Mouse (Mus musculus): Measurements from ENCODE around the gene Trim16.

Gene Trim16

DNA sequence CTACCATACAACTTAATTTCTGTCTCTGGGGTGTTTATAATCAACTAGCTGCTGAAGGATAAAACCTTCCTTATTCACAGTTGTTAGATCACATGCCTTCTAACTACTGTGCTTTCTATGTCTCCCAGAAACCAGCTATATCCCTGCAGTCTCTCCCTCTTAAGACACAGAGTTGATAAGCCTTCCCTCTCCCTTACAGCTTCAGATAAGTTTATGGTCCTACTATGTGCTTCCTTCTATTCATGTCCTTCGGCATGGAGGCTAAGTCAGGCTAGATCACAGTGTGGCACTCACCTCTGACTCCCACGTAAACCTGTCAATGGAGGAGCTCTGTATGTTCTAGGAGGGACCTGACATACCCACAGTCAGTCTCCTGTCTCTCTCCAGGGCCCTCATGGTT, 10.4 kb downstream of the Trim16 start:
- in situ Hi-C loops (cut with MboI) = no loop called here

DNA sequence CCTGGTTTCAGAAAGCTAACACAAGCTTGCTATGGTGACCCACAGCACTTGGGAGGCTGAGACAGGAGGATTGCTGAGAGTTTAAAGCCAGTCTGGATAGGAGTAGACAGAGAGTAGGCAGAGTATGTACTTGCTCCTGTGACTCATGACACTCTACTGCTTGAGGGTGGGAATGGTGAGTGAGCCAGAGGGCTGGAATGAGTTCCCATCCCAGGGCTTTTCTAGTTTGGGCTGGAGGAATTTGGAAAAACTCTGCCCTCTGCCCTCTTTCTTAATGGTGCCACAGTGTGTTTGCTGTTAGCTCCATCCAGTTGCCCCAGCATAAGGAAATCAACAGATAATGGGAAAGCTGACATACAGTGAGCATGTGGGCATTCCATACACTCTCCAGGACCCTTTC, 11.9 kb downstream of the Trim16 start:
- in situ Hi-C loops (cut with MboI) = no loop called here

GRCm38 (mm10) chr11:62844562-62844961, 24.5 kb downstream of the Trim16 start:
- in situ Hi-C loops (cut with MboI) = no loop called here

DNA sequence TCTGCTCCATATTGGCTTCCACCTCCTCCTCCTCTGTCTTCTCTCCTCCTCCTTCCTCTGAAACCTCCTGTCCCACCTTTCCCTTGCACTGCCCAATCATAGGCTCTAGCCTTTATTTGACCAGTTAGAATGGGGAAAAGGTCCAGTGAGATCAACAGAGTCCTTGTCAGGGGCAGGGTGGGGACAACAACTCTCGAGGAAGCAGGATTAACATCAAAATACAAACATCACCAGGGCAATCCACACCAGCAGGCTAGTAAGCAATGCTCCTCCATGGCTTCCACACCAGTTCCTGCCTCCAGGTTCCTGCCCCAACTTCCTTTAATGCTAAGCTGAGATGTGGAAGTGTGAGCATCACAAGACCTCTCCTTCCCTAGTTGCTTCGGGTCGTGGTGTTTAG, 25.7 kb downstream of the Trim16 start:
- in situ Hi-C loops (cut with MboI) = no loop called here

DNA sequence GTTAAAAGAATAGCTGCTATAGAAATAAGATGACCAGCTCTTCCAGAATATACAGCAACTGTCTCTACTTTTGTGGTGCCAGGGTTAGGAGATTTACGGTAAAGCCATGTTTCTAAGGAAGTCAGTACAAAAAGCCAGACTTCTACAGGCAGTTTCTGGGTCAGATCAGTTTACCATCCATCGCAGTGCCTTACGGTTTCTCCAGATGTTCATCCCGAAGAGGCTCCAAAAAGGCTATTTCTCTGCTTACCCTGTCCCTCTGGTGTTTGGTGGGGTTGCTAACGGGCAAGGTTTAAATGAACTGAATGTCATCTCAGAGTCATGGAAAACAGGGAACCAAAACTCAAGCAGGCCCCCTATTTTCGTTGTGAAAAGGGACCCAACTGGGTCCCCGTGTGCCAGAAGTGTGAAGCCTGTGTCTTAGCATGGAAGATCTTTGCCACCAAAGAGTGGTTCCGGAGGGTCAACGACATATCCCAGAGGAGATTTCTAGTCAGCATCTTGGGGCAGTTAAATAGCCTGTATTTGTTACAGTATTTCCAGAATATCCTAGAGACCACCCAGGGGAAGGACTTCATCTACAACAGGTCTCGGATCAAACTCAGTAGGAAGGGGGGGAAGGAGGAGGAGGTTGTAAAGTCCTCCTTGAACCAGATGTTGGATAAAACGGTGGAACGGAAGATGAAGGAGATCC, 27.1 kb downstream of the Trim16 start, which contains the start of gene Fbxw10:
Gene Fbxw10 (plus strand): TSS at position 109 of the 694 bp plus-strand sequence.
- in situ Hi-C loops (cut with MboI) = no loop called here

DNA sequence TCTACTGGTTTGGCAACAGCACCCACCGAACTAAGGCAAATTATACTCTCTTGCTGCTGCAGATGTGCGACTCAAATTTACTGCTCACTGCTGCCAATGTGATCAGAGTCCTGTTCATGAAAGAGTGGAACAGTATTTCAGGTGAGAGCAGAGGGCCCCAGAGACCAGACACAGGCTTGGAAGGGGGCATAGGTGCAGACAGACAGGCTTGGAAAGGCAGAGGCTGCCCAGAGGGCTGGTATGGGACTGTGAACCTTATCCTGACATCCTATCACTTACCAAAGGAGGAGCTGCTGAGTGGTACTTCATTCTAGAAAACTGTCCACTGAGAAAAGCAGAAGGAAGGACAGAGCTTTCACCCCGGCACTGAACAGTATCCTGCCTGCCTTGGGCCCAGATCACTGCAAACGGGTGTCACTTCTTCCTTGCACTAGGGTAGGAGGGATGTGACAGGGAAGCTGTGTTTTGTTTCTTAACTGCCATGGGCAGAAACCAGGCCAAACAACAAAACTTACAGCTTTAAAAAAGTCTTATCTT, 27.7 kb downstream of the Trim16 start:
- in situ Hi-C loops (cut with MboI) = no loop called here

- in situ Hi-C loops (cut with MboI) = no loop called here
These were observed 28.3 kb downstream of the Trim16 start for GRCm38 (mm10) chr11:62848301-62848700.

GRCm38 (mm10) chr11:62851199-62851598, 31.2 kb downstream of the Trim16 start:
- in situ Hi-C loops (cut with MboI) = no loop called here

DNA sequence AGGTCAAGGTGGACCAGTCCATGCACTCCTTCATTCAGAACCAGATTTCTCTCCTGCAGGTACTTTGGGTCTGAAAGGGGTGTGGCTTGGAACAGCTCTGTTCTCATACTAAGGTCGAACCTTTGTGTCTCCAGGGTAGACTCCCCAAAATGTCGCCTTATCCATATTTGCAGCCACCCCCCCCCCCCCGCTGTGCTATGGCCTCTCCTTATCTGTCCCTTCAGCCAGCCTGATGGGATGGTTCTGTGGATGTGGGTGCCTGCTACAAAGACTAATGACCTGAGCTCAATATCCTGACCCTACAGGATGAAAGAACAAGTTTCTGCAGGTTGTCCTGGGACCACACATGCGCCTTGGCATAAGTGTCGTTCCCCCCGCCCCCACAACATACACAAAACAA, 33.3 kb downstream of the Trim16 start:
- in situ Hi-C loops (cut with MboI) = no loop called here

GRCm38 (mm10) chr11:62865562-62865961, 45.5 kb downstream of the Trim16 start:
- in situ Hi-C loops (cut with MboI) = no loop called here

DNA sequence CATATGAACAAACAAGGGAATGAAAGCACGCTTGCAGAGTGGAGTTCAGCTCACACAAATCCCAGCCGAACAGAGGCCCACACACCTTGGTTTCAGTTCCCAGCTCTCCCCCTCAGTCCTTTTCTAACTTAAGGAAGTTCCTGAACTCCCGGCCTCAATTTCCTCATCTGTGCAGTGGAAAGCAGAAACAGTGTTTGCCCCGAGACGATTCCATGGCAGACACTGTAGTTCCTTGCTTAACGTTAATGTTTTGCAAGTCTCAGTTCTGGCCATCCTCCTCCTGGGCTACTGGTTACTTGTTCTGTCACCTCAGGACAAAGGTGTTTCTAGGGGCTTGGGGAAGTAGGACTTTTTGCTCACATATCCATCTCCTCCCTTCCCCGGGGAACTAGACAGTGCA, 46.7 kb downstream of the Trim16 start:
- in situ Hi-C loops (cut with MboI) = no loop called here

DNA sequence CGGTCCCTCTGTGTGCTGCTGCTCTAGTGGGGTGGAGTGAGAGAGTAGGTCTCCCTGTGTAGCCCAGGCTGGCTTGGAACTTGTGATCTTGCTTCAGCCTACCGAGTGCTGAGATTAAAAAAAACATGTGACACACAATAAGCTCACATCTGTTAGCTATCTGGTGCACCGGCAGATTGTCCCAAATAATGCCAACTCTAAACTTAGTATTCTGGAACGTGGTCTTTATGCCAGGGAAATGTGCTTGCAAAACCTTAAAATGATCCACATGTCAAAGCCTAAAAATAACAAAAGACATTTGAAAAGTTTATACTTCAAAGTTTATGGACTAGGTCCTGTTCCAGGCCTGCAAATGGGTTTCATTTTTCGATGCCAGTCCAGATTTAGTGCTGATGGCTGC, 49.2 kb downstream of the Trim16 start:
- in situ Hi-C loops (cut with MboI) = no loop called here

- in situ Hi-C loops (cut with MboI) = no loop called here
These were observed 49.8 kb downstream of the Trim16 start for GRCm38 (mm10) chr11:62869715-62870371.

GRCm38 (mm10) chr11:62873479-62873878, 53.4 kb downstream of the Trim16 start:
- in situ Hi-C loops (cut with MboI) = no loop called here

DNA sequence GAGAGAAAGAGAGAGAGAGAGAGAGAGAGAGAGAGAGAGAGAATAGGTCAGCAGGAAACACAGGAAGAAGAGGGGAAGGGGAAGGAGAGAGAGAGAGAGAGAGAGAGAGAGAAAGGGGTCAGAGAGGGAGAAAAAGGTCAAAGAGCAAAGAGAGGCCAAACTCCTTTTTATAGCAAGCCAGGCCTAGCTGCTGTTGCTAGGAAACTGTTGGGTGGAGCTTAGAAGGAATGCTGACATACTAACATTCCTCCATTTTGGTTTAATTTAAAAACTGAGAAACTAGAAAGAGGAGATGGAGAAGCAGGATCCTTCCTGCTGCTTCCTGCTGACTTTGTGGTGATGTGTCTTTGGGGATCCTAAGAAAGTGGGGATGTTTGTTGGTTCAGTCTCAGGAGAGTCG, 55.7 kb downstream of the Trim16 start:
- in situ Hi-C loops (cut with MboI) = no loop called here

- in situ Hi-C loops (cut with MboI) = no loop called here
These were observed 56.4 kb downstream of the Trim16 start for GRCm38 (mm10) chr11:62876445-62876844.

DNA sequence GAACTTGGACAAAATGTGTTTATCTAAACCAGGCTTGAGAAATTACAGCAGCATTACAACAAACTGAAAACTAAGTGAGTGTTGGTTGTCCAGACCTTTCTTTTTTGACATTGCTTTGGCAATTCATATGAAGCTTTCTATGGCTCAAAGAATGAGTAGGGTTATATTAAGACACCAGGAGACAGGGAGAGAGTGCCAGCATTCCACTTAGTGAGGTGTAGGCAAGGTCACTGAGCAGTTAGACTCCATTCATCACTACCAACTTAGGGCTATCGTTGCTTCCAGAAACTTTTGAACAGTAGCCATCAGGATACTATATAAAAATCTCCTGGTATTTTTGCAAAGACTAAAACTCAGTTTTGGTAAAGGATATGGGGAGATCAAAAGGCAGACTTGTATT, 57.4 kb downstream of the Trim16 start:
- in situ Hi-C loops (cut with MboI) = no loop called here

DNA sequence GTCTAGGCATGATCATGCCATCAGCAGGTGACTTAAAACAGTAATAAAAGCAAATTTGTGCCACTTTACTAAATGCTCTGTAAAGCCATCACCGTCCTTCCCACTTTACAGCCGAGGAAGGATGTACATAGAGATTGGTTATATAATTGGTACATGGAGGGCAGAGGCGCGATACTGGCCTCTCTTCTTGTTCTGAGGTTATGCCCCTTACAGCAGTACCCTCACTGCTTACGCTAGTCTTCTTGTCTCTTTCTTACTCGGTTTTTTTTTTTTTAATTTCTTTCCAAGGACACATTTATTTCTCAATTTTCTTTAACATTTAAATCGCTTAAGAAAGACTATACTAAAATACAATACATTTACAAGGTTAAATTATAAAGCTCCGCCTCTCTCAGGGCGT, 58.7 kb downstream of the Trim16 start:
- in situ Hi-C loops (cut with MboI) = no loop called here

GRCm38 (mm10) chr11:62879220-62880048, 59.4 kb downstream of the Trim16 start, which contains the start of gene Tvp23b:
Gene Tvp23b (plus strand): TSS chr11:62879455.
- in situ Hi-C loops (cut with MboI) = no loop called here

GRCm38 (mm10) chr11:62883407-62883806, 63.4 kb downstream of the Trim16 start:
- in situ Hi-C loops (cut with MboI) = no loop called here

- in situ Hi-C loops (cut with MboI) = no loop called here
These were observed 65.3 kb downstream of the Trim16 start for GRCm38 (mm10) chr11:62885323-62885722.

DNA sequence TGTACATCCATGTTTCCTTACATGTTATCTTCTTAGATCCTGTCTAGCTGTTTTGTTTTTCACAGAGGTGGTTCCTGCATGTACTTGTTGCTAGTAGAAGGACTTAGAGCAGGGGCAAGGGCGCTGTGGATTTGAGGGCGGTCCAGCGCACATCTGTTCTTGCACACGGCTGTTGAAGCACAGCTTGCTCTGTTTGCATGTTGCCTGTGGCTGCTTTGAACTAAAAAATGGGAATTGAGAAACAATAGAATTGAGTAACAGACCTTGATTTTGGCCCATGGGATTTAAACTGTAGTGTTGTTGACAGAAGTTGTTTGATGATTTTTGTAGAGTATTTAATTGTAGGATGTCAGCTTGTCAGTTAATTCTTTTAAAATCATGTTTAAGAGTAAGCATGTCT, 70.8 kb downstream of the Trim16 start:
- in situ Hi-C loops (cut with MboI) = no loop called here
